Mouse (Mus musculus) B cell, adult 67 days (primary cell): ENCODE data around the gene 2900011O08Rik. TPM values are rescaled to one million over a fixed set of nuclear protein-coding genes. Genes with fewer than 3 reads are reported as not detected.

ENCODE experiments used
- total RNA-seq, 2 experiments: library from RNA; stranded (reverse); gene quantifications; 4 replicates each; pipeline ENCODE4 v1.2.4; 2023

2900011O08Rik gene
- under 1 TPM in 1 of 2 experiments, not detected in 1; 0.23 TPM for total RNA-seq

DNA sequence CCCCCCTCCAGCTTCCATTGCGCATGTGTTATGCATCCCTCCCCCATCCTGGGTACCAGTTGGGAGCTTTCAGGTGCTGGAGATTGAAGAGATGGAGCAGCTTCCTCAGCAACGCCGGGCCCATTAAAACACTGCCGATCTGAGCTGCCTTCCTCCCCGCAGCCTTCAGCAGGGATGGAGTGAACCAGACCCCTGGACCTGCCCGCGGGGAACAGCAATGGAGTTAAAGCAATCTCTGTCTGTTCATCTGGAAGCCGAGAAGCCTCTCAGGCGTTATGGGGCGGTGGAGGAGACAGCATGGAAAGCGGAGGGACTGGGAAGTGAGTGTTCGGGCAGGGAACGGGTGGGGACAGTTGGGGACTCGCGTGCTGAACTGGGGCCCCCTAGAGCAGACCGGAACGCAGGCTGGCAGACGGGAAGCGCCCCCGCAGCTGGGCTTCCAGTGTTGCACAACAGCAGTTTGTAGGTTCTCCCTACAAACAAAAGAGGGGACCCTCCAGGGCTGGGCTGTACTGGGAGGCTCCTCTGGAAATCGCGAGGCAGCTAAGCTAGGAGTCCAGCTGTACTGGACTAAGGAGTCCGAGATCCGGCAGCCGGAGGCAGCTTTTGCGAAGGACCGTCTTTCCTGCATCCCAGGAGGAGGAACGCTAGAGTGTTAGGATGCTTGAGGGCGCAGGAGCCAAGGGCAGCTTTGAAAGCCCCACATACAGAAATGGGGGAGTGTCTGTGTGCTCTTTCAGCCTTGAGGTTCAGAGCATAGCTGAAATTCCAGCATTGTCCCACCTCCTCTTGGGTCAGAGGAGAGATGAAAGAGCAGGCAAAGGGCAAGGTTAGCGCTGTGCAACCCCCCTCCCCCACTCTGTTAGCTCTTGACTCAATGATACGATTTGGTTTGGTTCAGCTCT lies at the start of gene 2900011O08Rik, which contains the start of gene Ifitm7:
Gene 2900011O08Rik (plus strand): TSS at position 31 of the 905 bp plus-strand sequence.
Gene Ifitm7 (minus strand): TSS at position 315 of the 905 bp plus-strand sequence.

Other genes with a start within 250 kb of the 2900011O08Rik start
- 10 to 100 TPM; 38.2 to 40.6 TPM for gene Rrn3, start 205.9 kb upstream of the 2900011O08Rik start, total RNA-seq
- 100 to 1,000 TPM; 133 to 147 TPM for gene Ntan1, start 167.8 kb upstream of the 2900011O08Rik start, total RNA-seq
- gene Pdxdc1, start 83.5 kb upstream of the 2900011O08Rik start, total RNA-seq, result 10 to 100 TPM; 71.9 to 91.4 TPM
- gene Mpv17l, start 83.4 kb upstream of the 2900011O08Rik start, total RNA-seq, result 1 to 10 TPM in 1 of 2 experiments, under 1 TPM in 1; 0.80 to 1.6 TPM
- gene Ifitm7, start 284 bp downstream of the 2900011O08Rik start, total RNA-seq, result not detected
- gene Nde1, start 176.7 kb downstream of the 2900011O08Rik start, total RNA-seq, result 10 to 100 TPM; 46.7 to 49.4 TPM
- 10 to 100 TPM; 78.6 to 85.1 TPM for gene Marf1, start 176.7 kb downstream of the 2900011O08Rik start, total RNA-seq